ENCODE assay signal across 8 mouse cellular contexts in genomic region chr6:87183159-87183558, GRCm38 (mm10).
A peak's percentile ranks its signal among the peaks of the same experiment; 100 is the strongest.
DNase-seq lines count a peak whose midpoint lies in the region; ATAC-seq and TF ChIP-seq lines count a peak whose summit lies in the region.

No protein-coding gene starts in this region.

- H3K27ac ChIP-seq in gastrocnemius, adult 2 months, result peak overlapping the region; percentile 36
- no peak overlapping the region for H3K27ac ChIP-seq in kidney, postnatal 0 days
- H3K27ac ChIP-seq in liver, embryonic 16.5 days (ENCODE audit: low read length), result peak overlapping the region; percentile 68

- no peaks in the 10 kb centered on the region for H3K27me3 ChIP-seq in kidney, postnatal 0 days (ENCODE audit: insufficient read depth, low read length)
- H3K27me3 ChIP-seq in liver, embryonic 16.5 days (ENCODE audit: control insufficient read depth, insufficient read depth, low read depth, low read length), result no peaks in the 10 kb centered on the region

- TF ChIP-seq CTCF in gastrocnemius, adult 2 months (IDR thresholded peaks at IDR 0.05), result no peak
- no peak for TF ChIP-seq CTCF in kidney, postnatal 0 days (IDR thresholded peaks at IDR 0.05; ENCODE audit: low read depth)

- no peak overlapping the region for H3K9ac ChIP-seq in kidney, postnatal 0 days (ENCODE audit: low read depth, low read length)
- H3K9ac ChIP-seq in liver, embryonic 16.5 days (ENCODE audit: low read depth, low read length), result peak overlapping the region; percentile 68; the same call in 1 of the 2 replicates

- intact Hi-C loops in gastrocnemius, adult 2 months (cut with DNase I), result no loop called here

- no peak overlapping the region for H3K4me3 ChIP-seq in gastrocnemius, adult 2 months
- H3K4me3 ChIP-seq in kidney, postnatal 0 days (replicated peaks; ENCODE audit: low read depth, low read length), result no peak overlapping the region
- no peak overlapping the region for H3K4me3 ChIP-seq in liver, embryonic 16.5 days (ENCODE audit: low read depth, low read length)

- H3K9me3 ChIP-seq in kidney, postnatal 0 days (replicated peaks; ENCODE audit: low read length), result no peaks in the 10 kb centered on the region
- H3K9me3 ChIP-seq in liver, embryonic 16.5 days (replicated peaks; ENCODE audit: control insufficient read depth, low read length), result no peaks in the 10 kb centered on the region

- no peaks in the 10 kb centered on the region for H3K4me1 ChIP-seq in kidney, postnatal 0 days (replicated peaks; ENCODE audit: insufficient read depth, low read length)
- peaks cover 40% of the 10 kb centered on the region for H3K4me1 ChIP-seq in liver, embryonic 16.5 days (ENCODE audit: control insufficient read depth, low read depth, low read length)

- WGBS in kidney, postnatal 0 days, result 50% methylated on average over 8 of the region's 8 CpGs
- 73% methylated on average over 8 of the region's 8 CpGs for WGBS in liver, embryonic 16.5 days (ENCODE audit: insufficient replicate concordance)

- peak; percentile 48; the same call in 1 of the 2 replicates for ATAC-seq in kidney, postnatal 0 days (replicated peaks; ENCODE audit: low FRiP score, low read depth)
- ATAC-seq in liver, embryonic 16.5 days (ENCODE audit: low read depth), result no peak

- no peaks in the 10 kb centered on the region for H3K36me3 ChIP-seq in kidney, postnatal 0 days (ENCODE audit: insufficient read depth, low read length)
- H3K36me3 ChIP-seq in liver, embryonic 16.5 days (ENCODE audit: control insufficient read depth, insufficient read depth), result no peaks in the 10 kb centered on the region

- peak; percentile 71 for DNase-seq in retina, postnatal 1 day
- no peak for DNase-seq in retina, embryonic 14.5 days (ENCODE audit: low spot score)
- DNase-seq in gastrocnemius, adult 2 months, result peak; percentile 64
- peak; percentile 46 for DNase-seq in kidney, postnatal 0 days (ENCODE audit: low spot score)
- no peak for DNase-seq in spleen, adult 12 weeks (ENCODE audit: low spot score)
- no peak for DNase-seq in MN1 (ENCODE audit: low spot score)
- DNase-seq in thymus, postnatal 25 days, result no peak

- no peak overlapping the region for H3K4me2 ChIP-seq in kidney, postnatal 0 days (ENCODE audit: low read length)
- H3K4me2 ChIP-seq in liver, embryonic 16.5 days (ENCODE audit: low read depth, low read length), result no peak overlapping the region; the same call in 1 of the 2 replicates

Comparison
In these comparisons a context has a peak if more than half of its experiments do, and no peak if none do; other contexts are left out.
1. DNase-seq: peak in retina, postnatal 1 day (single experiment), gastrocnemius, adult 2 months (single experiment) and kidney, postnatal 0 days (single experiment); none in retina, embryonic 14.5 days (single experiment), spleen, adult 12 weeks (single experiment), MN1 (single experiment) and thymus, postnatal 25 days (single experiment).